In the genomic region with DNA sequence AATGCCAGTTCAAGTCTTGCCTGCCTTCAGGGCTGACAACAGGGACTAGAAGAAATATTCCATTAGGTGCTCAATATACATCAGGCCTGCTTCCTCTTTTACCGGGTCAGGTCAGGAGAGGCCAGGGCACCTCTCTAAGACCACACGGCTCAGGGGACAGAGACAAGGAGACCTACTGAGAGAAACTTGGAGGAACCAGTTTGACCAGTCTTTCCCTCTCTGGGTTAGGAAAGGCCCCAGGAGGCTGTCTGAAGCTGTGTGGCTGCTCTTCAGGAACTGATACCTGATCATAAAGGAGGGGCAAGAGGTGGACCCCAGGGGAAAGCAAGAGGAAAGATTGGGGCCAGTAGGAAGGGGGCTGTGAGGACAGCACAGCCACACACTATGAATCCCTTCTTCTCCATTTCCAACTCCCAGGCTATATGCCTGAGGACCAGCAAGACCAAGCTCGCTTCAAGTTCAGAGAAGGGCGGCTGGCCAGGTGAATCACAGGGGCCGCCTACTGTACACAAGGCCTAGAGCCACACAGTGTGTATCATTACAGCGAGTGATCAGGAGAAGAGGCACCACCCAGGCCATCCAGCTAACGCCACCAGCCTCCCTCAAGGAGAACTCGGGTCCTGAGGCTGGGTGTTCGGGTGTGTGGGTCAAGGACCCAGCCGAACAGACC, we compare ENCODE assay signal across 8 mouse cellular contexts. TPM values are rescaled to one million over a fixed set of nuclear protein-coding genes. Genes with fewer than 3 reads are reported as not detected.
DNase-seq lines count a peak whose midpoint lies in the region; ATAC-seq lines count a peak whose summit lies in the region.

No protein-coding gene starts in this region.

- peaks cover 51% of the 10 kb centered on the region for H3K4me1 ChIP-seq in embryonic facial prominence, embryonic 10.5 days
- H3K4me1 ChIP-seq in intestine, embryonic 14.5 days (replicated peaks; ENCODE audit: control insufficient read depth, insufficient read depth, low read length), result peaks cover 16% of the 10 kb centered on the region
- H3K4me1 ChIP-seq in midbrain, embryonic 14.5 days (ENCODE audit: control insufficient read depth, insufficient read depth, low read length), result peaks cover 15% of the 10 kb centered on the region

- ATAC-seq in intestine, embryonic 14.5 days (replicated peaks; ENCODE audit: low FRiP score, low TSS enrichment, low read depth), result no peak; the same call in 1 of the 2 replicates
- ATAC-seq in midbrain, embryonic 14.5 days (ENCODE audit: low FRiP score, low TSS enrichment), result no peak
- no peak for ATAC-seq in granulocyte monocyte progenitor cell, adult 5-6 weeks (replicated peaks; ENCODE audit: poor library complexity, severe bottlenecking)
- ATAC-seq in erythroid progenitor cell, adult 5-6 weeks (replicated peaks; ENCODE audit: low FRiP score, poor library complexity, severe bottlenecking), result no peak

- 63% methylated on average over 10 of the region's 10 CpGs for WGBS in embryonic facial prominence, embryonic 10.5 days
- 71% methylated on average over 10 of the region's 10 CpGs for WGBS in intestine, embryonic 14.5 days
- WGBS in midbrain, embryonic 14.5 days, result 85% methylated on average over 10 of the region's 10 CpGs

- DNase-seq in kidney, adult 18-20 months, result peak; percentile 40
- no peak for DNase-seq in kidney, adult 11 months
- no peak for DNase-seq in embryonic facial prominence, embryonic 10.5 days (ENCODE audit: low spot score)
- no peak for DNase-seq in intestine, embryonic 14.5 days (ENCODE audit: low spot score)
- no peak for DNase-seq in midbrain, embryonic 14.5 days
- no peak for DNase-seq in adrenal gland, adult (ENCODE audit: inconsistent age in 2 of 2, low spot score in 1 of 2)

- H3K27me3 ChIP-seq in embryonic facial prominence, embryonic 10.5 days (replicated peaks; ENCODE audit: low read depth, poor library complexity, severe bottlenecking), result peaks cover 16% of the 10 kb centered on the region
- H3K27me3 ChIP-seq in intestine, embryonic 14.5 days (replicated peaks; ENCODE audit: control insufficient read depth, insufficient read depth, low read length), result 0 out of 2 replicates have a peak, but pooled peaks cover 3% of the 10 kb centered on the region
- H3K27me3 ChIP-seq in midbrain, embryonic 14.5 days (ENCODE audit: control insufficient read depth, insufficient read depth, low read length), result peaks cover 4% of the 10 kb centered on the region; the same call in 1 of the 2 replicates

- no peak overlapping the region for H3K9ac ChIP-seq in intestine, embryonic 14.5 days (ENCODE audit: low read length)
- H3K9ac ChIP-seq in midbrain, embryonic 14.5 days (replicated peaks; ENCODE audit: low read length), result peak overlapping the region; percentile 82; the same call in 1 of the 2 replicates

- H3K9me3 ChIP-seq in embryonic facial prominence, embryonic 10.5 days, result no peaks in the 10 kb centered on the region
- H3K9me3 ChIP-seq in intestine, embryonic 14.5 days (ENCODE audit: control insufficient read depth, low read length), result no peaks in the 10 kb centered on the region
- no peaks in the 10 kb centered on the region for H3K9me3 ChIP-seq in midbrain, embryonic 14.5 days (ENCODE audit: control insufficient read depth, low read length)

- H3K36me3 ChIP-seq in embryonic facial prominence, embryonic 10.5 days (replicated peaks), result peaks cover 35% of the 10 kb centered on the region
- peaks cover 9% of the 10 kb centered on the region for H3K36me3 ChIP-seq in intestine, embryonic 14.5 days (ENCODE audit: control insufficient read depth, insufficient read depth, low read length)
- H3K36me3 ChIP-seq in midbrain, embryonic 14.5 days (ENCODE audit: control insufficient read depth, insufficient read depth, low read length), result peaks cover 4% of the 10 kb centered on the region; the same call in 1 of the 2 replicates

- peak overlapping the region; percentile 88 for H3K27ac ChIP-seq in embryonic facial prominence, embryonic 10.5 days (replicated peaks)
- peak overlapping the region; percentile 41; the same call in 1 of the 2 replicates for H3K27ac ChIP-seq in intestine, embryonic 14.5 days (ENCODE audit: low read depth)
- no peak overlapping the region for H3K27ac ChIP-seq in midbrain, embryonic 14.5 days (replicated peaks; ENCODE audit: low read depth, low read length)

- H3K4me2 ChIP-seq in intestine, embryonic 14.5 days (ENCODE audit: low read length), result peak overlapping the region; percentile 85
- peak overlapping the region; percentile 94 for H3K4me2 ChIP-seq in midbrain, embryonic 14.5 days (ENCODE audit: low read length)

- peak overlapping the region; percentile 81 for H3K4me3 ChIP-seq in embryonic facial prominence, embryonic 10.5 days
- peak overlapping the region; percentile 87 for H3K4me3 ChIP-seq in intestine, embryonic 14.5 days (ENCODE audit: low read depth, low read length)
- H3K4me3 ChIP-seq in midbrain, embryonic 14.5 days (replicated peaks; ENCODE audit: low read depth, low read length), result no peak overlapping the region

RNA-seq across cellular contexts. Expression of gene Gm20431, which starts 2.0 kb away (rescaled TPM):
- polyA plus RNA-seq in embryonic facial prominence, embryonic 10.5 days (2016; fragmentation: Nextera tagmentation; extraction: Ambion mirVana), result 0.68 and 4.9 TPM in 2 replicates
- polyA plus RNA-seq in intestine, embryonic 14.5 days (2014; fragmentation: Nextera tagmentation; extraction: Ambion mirVana), result 6.1 and 7.7 TPM in 2 replicates
- 8.0 and 11.5 TPM in 2 replicates for polyA plus RNA-seq in midbrain, embryonic 14.5 days (2014; fragmentation: Nextera tagmentation; extraction: Ambion mirVana)
- total RNA-seq in granulocyte monocyte progenitor cell, adult 5-6 weeks (2014; fragmentation: Nextera tagmentation), result 4.6 and 11.6 TPM in 2 replicates
- total RNA-seq in granulocyte monocyte progenitor cell, adult 5-6 weeks (2017), result not detected in 2 replicates
- not detected in 2 replicates for total RNA-seq in erythroid progenitor cell, adult 5-6 weeks (2015; ENCODE audit: low replicate concordance)
- total RNA-seq in erythroid progenitor cell, adult 5-6 weeks (2017; ENCODE audit: low replicate concordance), result not detected in 2 replicates

RNA-seq across cellular contexts. Expression of gene Ube2v1, which starts 27.4 kb away (rescaled TPM):
- 384 and 394 TPM in 2 replicates for polyA plus RNA-seq in embryonic facial prominence, embryonic 10.5 days (2016; fragmentation: Nextera tagmentation; extraction: Ambion mirVana)
- polyA plus RNA-seq in intestine, embryonic 14.5 days (2014; fragmentation: Nextera tagmentation; extraction: Ambion mirVana), result 254 and 279 TPM in 2 replicates
- 286 and 299 TPM in 2 replicates for polyA plus RNA-seq in midbrain, embryonic 14.5 days (2014; fragmentation: Nextera tagmentation; extraction: Ambion mirVana)
- total RNA-seq in granulocyte monocyte progenitor cell, adult 5-6 weeks (2014; fragmentation: Nextera tagmentation), result 112 and 155 TPM in 2 replicates
- total RNA-seq in granulocyte monocyte progenitor cell, adult 5-6 weeks (2017), result 49.7 and 50.5 TPM in 2 replicates
- total RNA-seq in erythroid progenitor cell, adult 5-6 weeks (2015; ENCODE audit: low replicate concordance), result 186 and 189 TPM in 2 replicates
- 82.3 and 114 TPM in 2 replicates for total RNA-seq in erythroid progenitor cell, adult 5-6 weeks (2017; ENCODE audit: low replicate concordance)

RNA-seq across cellular contexts. Expression of gene Cebpb, which starts 29.4 kb away (rescaled TPM):
- polyA plus RNA-seq in embryonic facial prominence, embryonic 10.5 days (2016; fragmentation: Nextera tagmentation; extraction: Ambion mirVana), result 1.7 and 1.8 TPM in 2 replicates
- polyA plus RNA-seq in intestine, embryonic 14.5 days (2014; fragmentation: Nextera tagmentation; extraction: Ambion mirVana), result 2.8 and 12.4 TPM in 2 replicates
- polyA plus RNA-seq in midbrain, embryonic 14.5 days (2014; fragmentation: Nextera tagmentation; extraction: Ambion mirVana), result 1.4 TPM in 2 replicates
- 11.8 and 15.7 TPM in 2 replicates for total RNA-seq in granulocyte monocyte progenitor cell, adult 5-6 weeks (2014; fragmentation: Nextera tagmentation)
- total RNA-seq in granulocyte monocyte progenitor cell, adult 5-6 weeks (2017), result 17.8 and 27.5 TPM in 2 replicates
- total RNA-seq in erythroid progenitor cell, adult 5-6 weeks (2015; ENCODE audit: low replicate concordance), result 6.3 and 6.5 TPM in 2 replicates
- total RNA-seq in erythroid progenitor cell, adult 5-6 weeks (2017; ENCODE audit: low replicate concordance), result 4.4 and 8.4 TPM in 2 replicates

RNA-seq across cellular contexts. Expression of gene Tmem189, which starts 30.3 kb away (rescaled TPM):
- polyA plus RNA-seq in embryonic facial prominence, embryonic 10.5 days (2016; fragmentation: Nextera tagmentation; extraction: Ambion mirVana), result 40.2 and 43.7 TPM in 2 replicates
- polyA plus RNA-seq in intestine, embryonic 14.5 days (2014; fragmentation: Nextera tagmentation; extraction: Ambion mirVana), result 35.1 and 42.0 TPM in 2 replicates
- polyA plus RNA-seq in midbrain, embryonic 14.5 days (2014; fragmentation: Nextera tagmentation; extraction: Ambion mirVana), result 28.8 and 29.9 TPM in 2 replicates
- total RNA-seq in granulocyte monocyte progenitor cell, adult 5-6 weeks (2014; fragmentation: Nextera tagmentation), result 24.7 and 28.9 TPM in 2 replicates
- total RNA-seq in granulocyte monocyte progenitor cell, adult 5-6 weeks (2017), result 13.4 and 13.6 TPM in 2 replicates
- 23.9 and 27.0 TPM in 2 replicates for total RNA-seq in erythroid progenitor cell, adult 5-6 weeks (2015; ENCODE audit: low replicate concordance)
- 16.9 and 19.5 TPM in 2 replicates for total RNA-seq in erythroid progenitor cell, adult 5-6 weeks (2017; ENCODE audit: low replicate concordance)
